11 mouse cellular contexts compared by ENCODE assay signal in the genomic region with DNA sequence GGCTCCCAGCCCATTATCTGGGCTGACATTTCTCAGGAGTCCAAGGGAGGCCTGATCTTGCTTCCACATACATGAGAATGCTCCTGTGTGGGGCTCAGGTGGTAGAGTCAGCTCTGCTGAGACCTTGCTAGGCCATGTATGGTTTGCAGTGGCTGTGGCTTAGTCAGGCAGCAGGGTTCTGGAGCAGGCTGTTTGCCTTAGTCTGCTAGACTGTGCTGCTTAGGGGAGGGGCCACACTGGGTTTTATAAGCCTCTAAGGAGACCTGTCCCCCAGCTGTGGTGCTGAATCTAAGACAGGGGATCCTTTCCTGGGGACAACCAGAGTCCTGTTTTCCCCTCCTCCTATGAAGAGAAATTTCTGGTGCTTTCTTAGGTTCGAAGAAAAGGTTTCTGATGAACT.
A peak's percentile ranks its signal among the peaks of the same experiment; 100 is the strongest.
DNase-seq lines count a peak whose midpoint lies in the region; ATAC-seq and TF ChIP-seq lines count a peak whose summit lies in the region.
"Had no signal": no experiment of that assay in that cellular context is flagged by ENCODE, and none has a peak within 500 bp of the region (broad histone marks: within the 10 kb centered on the region; RNA-seq: fewer than 3 reads in every experiment).

No protein-coding gene starts in this region.

- H3K4me2 ChIP-seq in hindbrain, embryonic 11.5 days (replicated peaks; ENCODE audit: low read depth, low read length): no peak overlapping the region
- H3K4me2 ChIP-seq in hindbrain, postnatal 0 days (ENCODE audit: low read depth, low read length): no peak overlapping the region
- H3K4me2 ChIP-seq: embryonic facial prominence, embryonic 13.5 days; liver, embryonic 13.5 days had no signal

- H3K36me3 ChIP-seq in hindbrain, embryonic 11.5 days (ENCODE audit: control insufficient read depth, insufficient read depth, low read length): no peaks in the 10 kb centered on the region
- H3K36me3 ChIP-seq in hindbrain, postnatal 0 days (ENCODE audit: insufficient read depth, low read length): no peaks in the 10 kb centered on the region
- H3K36me3 ChIP-seq: embryonic facial prominence, embryonic 13.5 days; liver, embryonic 13.5 days had no signal

- no peaks in the 10 kb centered on the region for H3K9me3 ChIP-seq in hindbrain, embryonic 11.5 days (ENCODE audit: control insufficient read depth, low read length)
- no peaks in the 10 kb centered on the region for H3K9me3 ChIP-seq in hindbrain, postnatal 0 days (ENCODE audit: low read length)
- H3K9me3 ChIP-seq: embryonic facial prominence, embryonic 13.5 days; liver, embryonic 13.5 days had no signal

- no peak overlapping the region for H3K27ac ChIP-seq in hindbrain, embryonic 11.5 days (ENCODE audit: low read depth, low read length)
- H3K27ac ChIP-seq in hindbrain, postnatal 0 days: no peak overlapping the region
- H3K27ac ChIP-seq: embryonic facial prominence, embryonic 13.5 days; liver, embryonic 13.5 days had no signal

- DNase-seq in hindbrain, embryonic 11.5 days (ENCODE audit: low spot score): peak; percentile 27
- no peak for DNase-seq in hindbrain, postnatal 0 days (ENCODE audit: low spot score)
- DNase-seq in ovary, postnatal 14 days (ENCODE audit: low spot score): peak; percentile 24
- DNase-seq in ovary, adult 18-20 months (ENCODE audit: low spot score): no peak
- peak; percentile 56 for DNase-seq in embryo, embryonic 10 days (ENCODE audit: low spot score)
- DNase-seq in T-cell, adult 2 months (ENCODE audit: low spot score): no peak
- DNase-seq: liver, embryonic 13.5 days had no signal

- no peaks in the 10 kb centered on the region for H3K4me1 ChIP-seq in hindbrain, embryonic 11.5 days (replicated peaks; ENCODE audit: control insufficient read depth, insufficient read depth, low read length)
- no peaks in the 10 kb centered on the region for H3K4me1 ChIP-seq in hindbrain, postnatal 0 days (ENCODE audit: insufficient read depth, low read length)
- H3K4me1 ChIP-seq: liver, embryonic 13.5 days had no signal

- TF ChIP-seq CTCF in hindbrain, postnatal 0 days (IDR thresholded peaks at IDR 0.05; ENCODE audit: low read depth): no peak

- WGBS in hindbrain, embryonic 11.5 days: 80% methylated on average over 1 of the region's 1 CpGs
- 74% methylated on average over 1 of the region's 1 CpGs for WGBS in hindbrain, postnatal 0 days

- H3K4me3 ChIP-seq in hindbrain, embryonic 11.5 days (ENCODE audit: low read depth, low read length): no peak overlapping the region
- H3K4me3 ChIP-seq in hindbrain, postnatal 0 days (ENCODE audit: low read length): no peak overlapping the region
- H3K4me3 ChIP-seq: embryonic facial prominence, embryonic 13.5 days; liver, embryonic 13.5 days had no signal

- no peak for ATAC-seq in hindbrain, embryonic 11.5 days (ENCODE audit: low FRiP score)
- no peak for ATAC-seq in hindbrain, postnatal 0 days
- ATAC-seq in megakaryocyte-erythroid progenitor cell, adult 5-6 weeks (replicated peaks; ENCODE audit: low FRiP score, low TSS enrichment, poor library complexity, severe bottlenecking): peak; percentile 67
- no peak for ATAC-seq in cerebellum, adult (ENCODE audit: insufficient number of reproducible peaks, low FRiP score, low TSS enrichment)
- ATAC-seq: intestine, postnatal 0 days had no signal

- H3K9ac ChIP-seq in hindbrain, embryonic 11.5 days (ENCODE audit: low read depth, low read length): no peak overlapping the region
- H3K9ac ChIP-seq in hindbrain, postnatal 0 days (replicated peaks; ENCODE audit: low read length): no peak overlapping the region
- H3K9ac ChIP-seq: embryonic facial prominence, embryonic 13.5 days; liver, embryonic 13.5 days had no signal

- H3K27me3 ChIP-seq in hindbrain, embryonic 11.5 days (ENCODE audit: control insufficient read depth, insufficient read depth, low read length): no peaks in the 10 kb centered on the region
- no peaks in the 10 kb centered on the region for H3K27me3 ChIP-seq in hindbrain, postnatal 0 days (ENCODE audit: insufficient read depth, low read length)
- H3K27me3 ChIP-seq: embryonic facial prominence, embryonic 13.5 days; liver, embryonic 13.5 days had no signal

Comparison
In these comparisons a context has a peak if more than half of its experiments do, and no peak if none do; other contexts are left out.
1. DNase-seq: peak in hindbrain, embryonic 11.5 days (single experiment), ovary, postnatal 14 days (single experiment) and embryo, embryonic 10 days (single experiment); none in hindbrain, postnatal 0 days (single experiment), ovary, adult 18-20 months (single experiment) and T-cell, adult 2 months (single experiment).